Comparison of ENCODE assay signal across 15 mouse cellular contexts in the genomic region with DNA sequence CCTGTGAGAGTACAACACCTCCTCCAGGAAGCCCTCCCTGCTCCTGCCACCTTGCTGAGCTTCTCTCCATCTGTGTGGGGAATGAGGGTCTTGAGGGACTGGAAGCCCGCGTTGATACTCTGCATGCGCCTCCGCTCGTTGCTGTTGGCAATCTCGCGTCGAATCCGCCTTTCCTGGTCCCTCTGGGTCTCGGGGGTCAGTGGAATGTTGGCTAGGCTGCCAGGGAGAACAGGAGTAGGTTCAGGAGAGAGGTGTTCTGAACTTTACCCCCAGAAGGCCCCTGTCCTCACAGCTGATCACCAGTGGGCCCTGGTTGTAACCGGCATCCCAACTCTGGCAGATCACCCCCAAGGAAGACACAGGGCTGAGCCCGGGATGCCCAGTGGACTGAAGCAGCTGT. TPM values are rescaled to one million over a fixed set of nuclear protein-coding genes. Genes with fewer than 3 reads are reported as not detected.
A peak's percentile ranks its signal among the peaks of the same experiment; 100 is the strongest.
DNase-seq lines count a peak whose midpoint lies in the region; ATAC-seq and TF ChIP-seq lines count a peak whose summit lies in the region.
"Had no signal": no experiment of that assay in that cellular context is flagged by ENCODE, and none has a peak within 500 bp of the region (broad histone marks: within the 10 kb centered on the region; RNA-seq: fewer than 3 reads in every experiment).

No protein-coding gene starts in this region.

- H3K36me3 ChIP-seq in heart, embryonic 13.5 days = peaks cover 47% of the 10 kb centered on the region
- peaks cover 11% of the 10 kb centered on the region for H3K36me3 ChIP-seq in heart, embryonic 11.5 days (ENCODE audit: control insufficient read depth, insufficient read depth, low read length)
- H3K36me3 ChIP-seq in ES-Bruce4 (ENCODE audit: control insufficient read depth, insufficient read depth, low read length, poor library complexity, severe bottlenecking) = peaks cover 19% of the 10 kb centered on the region
- H3K36me3 ChIP-seq in embryonic facial prominence, embryonic 15.5 days = peaks cover 27% of the 10 kb centered on the region
- H3K36me3 ChIP-seq in liver, embryonic 15.5 days (replicated peaks) = peaks cover 34% of the 10 kb centered on the region
- peaks cover 61% of the 10 kb centered on the region for H3K36me3 ChIP-seq in hindbrain, embryonic 10.5 days

- WGBS in heart, embryonic 13.5 days = 87% methylated on average over 12 of the region's 12 CpGs
- 89% methylated on average over 12 of the region's 12 CpGs for WGBS in heart, embryonic 11.5 days (ENCODE audit: insufficient replicate concordance)
- WGBS in embryonic facial prominence, embryonic 15.5 days = 80% methylated on average over 12 of the region's 12 CpGs
- 76% methylated on average over 12 of the region's 12 CpGs for WGBS in liver, embryonic 15.5 days (ENCODE audit: insufficient replicate concordance)
- WGBS in hindbrain, embryonic 10.5 days = 92% methylated on average over 12 of the region's 12 CpGs

- H3K4me2 ChIP-seq in heart, embryonic 13.5 days = no peak overlapping the region
- no peak overlapping the region for H3K4me2 ChIP-seq in heart, embryonic 11.5 days
- H3K4me2 ChIP-seq in embryonic facial prominence, embryonic 15.5 days (replicated peaks) = no peak overlapping the region
- peak overlapping the region; percentile 87 for H3K4me2 ChIP-seq in liver, embryonic 15.5 days
- H3K4me2 ChIP-seq: midbrain, embryonic 15.5 days had no signal

- H3K9me3 ChIP-seq in heart, embryonic 13.5 days = no peaks in the 10 kb centered on the region
- no peaks in the 10 kb centered on the region for H3K9me3 ChIP-seq in heart, embryonic 11.5 days (replicated peaks; ENCODE audit: control insufficient read depth, low read length)
- H3K9me3 ChIP-seq in ES-Bruce4 (replicated peaks; ENCODE audit: control insufficient read depth, insufficient read depth, low read length, poor library complexity, severe bottlenecking) = no peaks in the 10 kb centered on the region
- no peaks in the 10 kb centered on the region for H3K9me3 ChIP-seq in embryonic facial prominence, embryonic 15.5 days (replicated peaks)
- no peaks in the 10 kb centered on the region for H3K9me3 ChIP-seq in liver, embryonic 15.5 days (replicated peaks)
- no peaks in the 10 kb centered on the region for H3K9me3 ChIP-seq in hindbrain, embryonic 10.5 days
- H3K9me3 ChIP-seq: midbrain, embryonic 15.5 days had no signal

- H3K27ac ChIP-seq in heart, embryonic 13.5 days (replicated peaks) = no peak overlapping the region
- H3K27ac ChIP-seq in heart, embryonic 11.5 days (ENCODE audit: low read depth, low read length) = no peak overlapping the region
- H3K27ac ChIP-seq in ES-Bruce4 (ENCODE audit: insufficient read depth, low read length) = peak overlapping the region; percentile 36; the same call in 1 of the 2 replicates
- H3K27ac ChIP-seq in embryonic facial prominence, embryonic 15.5 days (replicated peaks) = peak overlapping the region; percentile 95
- H3K27ac ChIP-seq in liver, embryonic 15.5 days (replicated peaks) = peak overlapping the region; percentile 86
- H3K27ac ChIP-seq in hindbrain, embryonic 10.5 days = no peak overlapping the region; the same call in 1 of the 2 replicates
- H3K27ac ChIP-seq: layer of hippocampus, adult 2 months; midbrain, embryonic 15.5 days had no signal

- H3K4me3 ChIP-seq in heart, embryonic 13.5 days = no peak overlapping the region
- H3K4me3 ChIP-seq in heart, embryonic 11.5 days (ENCODE audit: low read depth, low read length) = no peak overlapping the region
- H3K4me3 ChIP-seq in ES-Bruce4 (ENCODE audit: low read depth, low read length) = no peak overlapping the region
- no peak overlapping the region for H3K4me3 ChIP-seq in embryonic facial prominence, embryonic 15.5 days (replicated peaks)
- no peak overlapping the region for H3K4me3 ChIP-seq in liver, embryonic 15.5 days (replicated peaks)
- no peak overlapping the region for H3K4me3 ChIP-seq in hindbrain, embryonic 10.5 days
- H3K4me3 ChIP-seq: layer of hippocampus, adult 2 months; midbrain, embryonic 15.5 days had no signal

- 0 out of 2 replicates have a peak overlapping the region, but pooled peaks have one; percentile 21 for H3K9ac ChIP-seq in heart, embryonic 13.5 days
- H3K9ac ChIP-seq in heart, embryonic 11.5 days (ENCODE audit: low read depth, low read length) = no peak overlapping the region
- H3K9ac ChIP-seq in ES-Bruce4 (ENCODE audit: low read depth, poor library complexity, severe bottlenecking) = no peak overlapping the region
- H3K9ac ChIP-seq in embryonic facial prominence, embryonic 15.5 days = no peak overlapping the region
- H3K9ac ChIP-seq in liver, embryonic 15.5 days = peak overlapping the region; percentile 6; the same call in 1 of the 2 replicates
- H3K9ac ChIP-seq: midbrain, embryonic 15.5 days had no signal

- no peak for TF ChIP-seq EP300 in ES-Bruce4 (IDR thresholded peaks at IDR 0.05; ENCODE audit: insufficient read depth, low read depth, low read length)

- no peak for TF ChIP-seq POLR2A in ES-Bruce4 (IDR thresholded peaks at IDR 0.05; ENCODE audit: insufficient read depth, low read length)

- no peak for TF ChIP-seq CTCF in ES-Bruce4 (IDR thresholded peaks at IDR 0.05; ENCODE audit: low read depth, low read length)

- peaks cover 45% of the 10 kb centered on the region for H3K4me1 ChIP-seq in heart, embryonic 13.5 days
- peaks cover 26% of the 10 kb centered on the region for H3K4me1 ChIP-seq in heart, embryonic 11.5 days (ENCODE audit: control insufficient read depth, insufficient read depth, low read length)
- H3K4me1 ChIP-seq in ES-Bruce4 (ENCODE audit: control insufficient read depth, insufficient read depth, low read length) = peaks cover 5% of the 10 kb centered on the region
- H3K4me1 ChIP-seq in embryonic facial prominence, embryonic 15.5 days = peaks cover 48% of the 10 kb centered on the region
- peaks cover 62% of the 10 kb centered on the region for H3K4me1 ChIP-seq in liver, embryonic 15.5 days (replicated peaks)
- peaks cover 29% of the 10 kb centered on the region for H3K4me1 ChIP-seq in hindbrain, embryonic 10.5 days (replicated peaks)

- DNase-seq in adrenal gland, adult (ENCODE audit: inconsistent age in 2 of 2, low spot score in 1 of 2) = no peak
- no peak for DNase-seq in hindbrain, embryonic 10.5 days (ENCODE audit: low spot score)
- DNase-seq: cerebellum, adult 9-11 months; kidney, adult 2 months; lung, postnatal 14 days; spleen, adult 18-20 months; thymus, postnatal 14 days had no signal

- no peak for ATAC-seq in heart, embryonic 13.5 days (ENCODE audit: extremely low read depth, insufficient number of reproducible peaks, low FRiP score, low TSS enrichment)
- no peak for ATAC-seq in heart, embryonic 11.5 days (replicated peaks; ENCODE audit: insufficient number of reproducible peaks, low FRiP score, low TSS enrichment)
- ATAC-seq in embryonic facial prominence, embryonic 15.5 days (ENCODE audit: insufficient number of reproducible peaks, low FRiP score, low TSS enrichment, low read depth) = no peak
- no peak for ATAC-seq in liver, embryonic 15.5 days (ENCODE audit: insufficient read depth)
- no peak for ATAC-seq in erythroid progenitor cell, adult 5-6 weeks (replicated peaks; ENCODE audit: low FRiP score, poor library complexity, severe bottlenecking)

- H3K27me3 ChIP-seq in heart, embryonic 13.5 days (replicated peaks) = no peaks in the 10 kb centered on the region
- H3K27me3 ChIP-seq in heart, embryonic 11.5 days (ENCODE audit: control insufficient read depth, insufficient read depth, low read length) = no peaks in the 10 kb centered on the region
- no peaks in the 10 kb centered on the region for H3K27me3 ChIP-seq in ES-Bruce4 (ENCODE audit: control insufficient read depth, insufficient read depth, low read length, poor library complexity, severe bottlenecking)
- no peaks in the 10 kb centered on the region for H3K27me3 ChIP-seq in embryonic facial prominence, embryonic 15.5 days
- no peaks in the 10 kb centered on the region for H3K27me3 ChIP-seq in liver, embryonic 15.5 days
- H3K27me3 ChIP-seq in hindbrain, embryonic 10.5 days (ENCODE audit: insufficient read depth, poor library complexity, severe bottlenecking) = no peaks in the 10 kb centered on the region
- H3K27me3 ChIP-seq: midbrain, embryonic 15.5 days had no signal

RNA-seq across cellular contexts. Expression of a gene that starts 7.8 kb away (rescaled TPM):
- 6.3 and 7.7 TPM in 2 replicates for polyA plus RNA-seq in heart, embryonic 13.5 days (2015; fragmentation: Nextera tagmentation; extraction: Ambion mirVana)
- polyA plus RNA-seq in heart, embryonic 11.5 days (2014; fragmentation: Nextera tagmentation; extraction: Ambion mirVana) = 7.3 and 9.4 TPM in 2 replicates
- polyA plus RNA-seq in ES-Bruce4 (2011; ENCODE audit: insufficient read depth, insufficient read length, low read depth, missing spikeins) = 19.3 and 21.2 TPM in 2 replicates
- polyA plus RNA-seq in embryonic facial prominence, embryonic 15.5 days (2015; fragmentation: Nextera tagmentation; extraction: Ambion mirVana) = 23.6 and 24.5 TPM in 2 replicates
- polyA plus RNA-seq in liver, embryonic 15.5 days (2015; fragmentation: Nextera tagmentation; extraction: Ambion mirVana) = 5.6 and 6.4 TPM in 2 replicates
- total RNA-seq in erythroid progenitor cell, adult 5-6 weeks (2015; ENCODE audit: low replicate concordance) = 4.6 and 7.6 TPM in 2 replicates
- 1.7 and 2.7 TPM in 2 replicates for total RNA-seq in erythroid progenitor cell, adult 5-6 weeks (2017; ENCODE audit: low replicate concordance)
- polyA plus RNA-seq in hindbrain, embryonic 10.5 days (2016; fragmentation: Nextera tagmentation; extraction: Ambion mirVana) = 21.3 and 27.5 TPM in 2 replicates

RNA-seq across cellular contexts. Expression of a gene that starts 10.3 kb away (rescaled TPM):
- polyA plus RNA-seq in heart, embryonic 13.5 days (2015; fragmentation: Nextera tagmentation; extraction: Ambion mirVana) = 177 and 181 TPM in 2 replicates
- polyA plus RNA-seq in heart, embryonic 11.5 days (2014; fragmentation: Nextera tagmentation; extraction: Ambion mirVana) = 147 and 191 TPM in 2 replicates
- 30.0 and 33.6 TPM in 2 replicates for polyA plus RNA-seq in ES-Bruce4 (2011; ENCODE audit: insufficient read depth, insufficient read length, low read depth, missing spikeins)
- polyA plus RNA-seq in embryonic facial prominence, embryonic 15.5 days (2015; fragmentation: Nextera tagmentation; extraction: Ambion mirVana) = 42.1 and 52.8 TPM in 2 replicates
- polyA plus RNA-seq in liver, embryonic 15.5 days (2015; fragmentation: Nextera tagmentation; extraction: Ambion mirVana) = 3.2 and 5.3 TPM in 2 replicates
- total RNA-seq in erythroid progenitor cell, adult 5-6 weeks (2015; ENCODE audit: low replicate concordance) = 2.9 TPM in 1 of 2 replicates, not detected in the other
- 1.4 TPM in 1 of 2 replicates, not detected in the other for total RNA-seq in erythroid progenitor cell, adult 5-6 weeks (2017; ENCODE audit: low replicate concordance)
- 22.8 and 23.4 TPM in 2 replicates for polyA plus RNA-seq in hindbrain, embryonic 10.5 days (2016; fragmentation: Nextera tagmentation; extraction: Ambion mirVana)

RNA-seq across cellular contexts. Expression of a gene that starts 42.6 kb away (rescaled TPM):
- polyA plus RNA-seq in heart, embryonic 13.5 days (2015; fragmentation: Nextera tagmentation; extraction: Ambion mirVana) = 19.9 and 23.5 TPM in 2 replicates
- polyA plus RNA-seq in heart, embryonic 11.5 days (2014; fragmentation: Nextera tagmentation; extraction: Ambion mirVana) = 19.3 and 23.3 TPM in 2 replicates
- polyA plus RNA-seq in ES-Bruce4 (2011; ENCODE audit: insufficient read depth, insufficient read length, low read depth, missing spikeins) = 31.2 and 34.8 TPM in 2 replicates
- polyA plus RNA-seq in embryonic facial prominence, embryonic 15.5 days (2015; fragmentation: Nextera tagmentation; extraction: Ambion mirVana) = 33.2 and 33.4 TPM in 2 replicates
- polyA plus RNA-seq in liver, embryonic 15.5 days (2015; fragmentation: Nextera tagmentation; extraction: Ambion mirVana) = 2.0 and 2.3 TPM in 2 replicates
- total RNA-seq in erythroid progenitor cell, adult 5-6 weeks (2015; ENCODE audit: low replicate concordance) = not detected in 2 replicates
- not detected in 2 replicates for total RNA-seq in erythroid progenitor cell, adult 5-6 weeks (2017; ENCODE audit: low replicate concordance)
- 27.3 and 27.9 TPM in 2 replicates for polyA plus RNA-seq in hindbrain, embryonic 10.5 days (2016; fragmentation: Nextera tagmentation; extraction: Ambion mirVana)

Comparison
In these comparisons a context has a peak if more than half of its experiments do, and no peak if none do; other contexts are left out.
1. H3K9ac ChIP-seq: peak in heart, embryonic 13.5 days (single experiment) and liver, embryonic 15.5 days (single experiment); none in heart, embryonic 11.5 days (single experiment), ES-Bruce4 (single experiment) and embryonic facial prominence, embryonic 15.5 days (single experiment).
2. H3K27ac ChIP-seq: peak in ES-Bruce4 (single experiment), embryonic facial prominence, embryonic 15.5 days (single experiment) and liver, embryonic 15.5 days (single experiment); none in heart, embryonic 13.5 days (single experiment), heart, embryonic 11.5 days (single experiment) and hindbrain, embryonic 10.5 days (single experiment).